Mouse (Mus musculus) erythroblast, embryonic 14.5 days (primary cell): ENCODE results near the gene Amacr. TPM values are rescaled to one million over a fixed set of nuclear protein-coding genes. Genes with fewer than 3 reads are reported as not detected.

ENCODE experiments used
- H3K27me3 ChIP-seq: 2 replicates; pipeline ENCODE4 v1.6.1; 2012; ENCODE audit warnings: inconsistent platforms; ENCODE audit not compliant: control insufficient read depth
- H3K36me3 ChIP-seq: 2 replicates; pipeline ENCODE4 v1.6.1; 2012; ENCODE audit warnings: mild to moderate bottlenecking, inconsistent platforms; ENCODE audit not compliant: control insufficient read depth
- H3K4me1 ChIP-seq: 2 replicates; pipeline ENCODE4 v1.6.1; 2012; ENCODE audit warnings: inconsistent platforms; ENCODE audit not compliant: control insufficient read depth
- H3K4me3 ChIP-seq: replicated peaks from 2 replicates; pipeline ENCODE3; 2012; ENCODE audit warnings: moderate library complexity, mild to moderate bottlenecking, inconsistent platforms
- H3K9me3 ChIP-seq: 2 replicates; pipeline ENCODE4 v1.6.1; 2012; ENCODE audit warnings: low read length, inconsistent platforms, mixed read lengths; ENCODE audit not compliant: control insufficient read depth
- GATA1 ChIP-seq: IDR thresholded peaks from 2 replicates; pipeline ENCODE4 v1.6.1; 2012; ENCODE audit warnings: low read length, inconsistent platforms, mixed read lengths
- TAL1 ChIP-seq: IDR thresholded peaks from 3 replicates; pipeline ENCODE4 v1.6.1; 2012; ENCODE audit warnings: low read length, inconsistent platforms, mixed read lengths
- polyA plus RNA-seq: library from polyadenylated mRNA; stranded (reverse); fragments of >175 nt; gene quantifications from 2 replicates; pipeline ENCODE4 v1.2.3, GENCODE M21; 2012

The Amacr gene
- polyA plus RNA-seq, 1 experiment, result 0.07 TPM

- Histone ChIP-seq H3K36me3 (no peaks in the 10 kb centered on the region), H3K27me3 (no peaks in the 10 kb centered on the region), H3K4me3 (no peak overlapping the region), H3K9me3 (no peaks in the 10 kb centered on the region), H3K4me1 (no peaks in the 10 kb centered on the region)
- TF ChIP-seq GATA1 (no peak), TAL1 (no peak)
These were observed 27.1 kb upstream of the Amacr start for GRCm38 (mm10) chr15:10954381-10955016.

- H3K4me3 ChIP-seq, result no peak overlapping the region
- no peaks in the 10 kb centered on the region for H3K36me3 ChIP-seq
- no peaks in the 10 kb centered on the region for H3K9me3 ChIP-seq
- no peaks in the 10 kb centered on the region for H3K4me1 ChIP-seq
- no peaks in the 10 kb centered on the region for H3K27me3 ChIP-seq
- TF ChIP-seq TAL1 (no peak), GATA1 (no peak)
These were observed 26.4 kb upstream of the Amacr start for GRCm38 (mm10) chr15:10955156-10955555.

DNA sequence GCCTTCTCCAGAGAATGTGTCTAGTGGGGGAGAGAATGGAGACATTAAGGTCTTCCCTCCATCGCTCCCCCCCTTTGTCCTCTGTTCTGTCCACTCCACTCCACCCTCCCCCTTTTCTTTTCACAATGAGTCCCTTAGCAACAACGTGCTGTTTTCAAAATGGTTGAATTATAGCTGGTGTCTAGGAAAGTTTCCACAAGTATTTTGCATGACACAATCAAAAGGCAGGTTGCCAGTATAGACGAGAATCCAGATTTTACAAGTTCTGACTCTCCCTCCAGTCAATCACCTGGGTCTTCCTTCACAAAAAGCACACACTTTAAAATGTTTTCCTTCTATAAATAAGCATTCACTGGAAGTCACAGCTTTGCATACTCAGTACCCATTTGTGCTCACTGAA is 24.9 kb upstream of the Amacr start:
- no peak for TF ChIP-seq TAL1
- no peak for TF ChIP-seq GATA1
- Histone ChIP-seq H3K4me1 (no peaks in the 10 kb centered on the region), H3K27me3 (no peaks in the 10 kb centered on the region), H3K4me3 (no peak overlapping the region), H3K36me3 (no peaks in the 10 kb centered on the region), H3K9me3 (no peaks in the 10 kb centered on the region)

GRCm38 (mm10) chr15:10959277-10960026 is 22.1 kb upstream of the Amacr start:
- H3K36me3 ChIP-seq, result no peaks in the 10 kb centered on the region
- H3K9me3 ChIP-seq, result no peaks in the 10 kb centered on the region
- no peak overlapping the region for H3K4me3 ChIP-seq
- H3K4me1 ChIP-seq, result no peaks in the 10 kb centered on the region
- no peaks in the 10 kb centered on the region for H3K27me3 ChIP-seq
- TF ChIP-seq GATA1, result no peak

DNA sequence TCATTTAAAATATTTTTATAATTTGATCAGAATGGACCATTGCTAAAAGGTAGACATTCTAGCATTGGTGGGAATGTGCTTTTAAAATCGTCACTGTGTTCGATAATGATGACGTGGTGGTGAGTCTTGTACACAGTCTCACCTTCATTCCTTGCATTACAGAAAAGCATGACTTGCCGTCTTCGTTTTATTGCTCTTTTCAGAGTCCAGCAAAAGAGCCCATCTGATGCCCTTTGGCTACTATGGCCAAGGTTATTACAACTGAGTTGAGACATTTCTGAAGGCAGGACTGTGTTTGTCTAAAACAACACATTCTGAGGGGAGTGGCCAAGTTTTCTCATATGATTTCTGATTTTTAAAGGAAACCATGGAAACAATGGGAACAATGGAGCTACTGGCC is 21.3 kb upstream of the Amacr start:
- H3K4me3 ChIP-seq, result no peak overlapping the region
- H3K4me1 ChIP-seq, result no peaks in the 10 kb centered on the region
- H3K27me3 ChIP-seq, result no peaks in the 10 kb centered on the region
- H3K36me3 ChIP-seq, result no peaks in the 10 kb centered on the region
- TF ChIP-seq TAL1 (no peak), GATA1 (no peak)
- H3K9me3 ChIP-seq, result no peaks in the 10 kb centered on the region

GRCm38 (mm10) chr15:10962601-10963000 is 19.0 kb upstream of the Amacr start:
- no peaks in the 10 kb centered on the region for H3K36me3 ChIP-seq
- TF ChIP-seq GATA1 (no peak), TAL1 (no peak)
- no peaks in the 10 kb centered on the region for H3K4me1 ChIP-seq
- no peaks in the 10 kb centered on the region for H3K9me3 ChIP-seq
- no peak overlapping the region for H3K4me3 ChIP-seq
- H3K27me3 ChIP-seq, result no peaks in the 10 kb centered on the region

DNA sequence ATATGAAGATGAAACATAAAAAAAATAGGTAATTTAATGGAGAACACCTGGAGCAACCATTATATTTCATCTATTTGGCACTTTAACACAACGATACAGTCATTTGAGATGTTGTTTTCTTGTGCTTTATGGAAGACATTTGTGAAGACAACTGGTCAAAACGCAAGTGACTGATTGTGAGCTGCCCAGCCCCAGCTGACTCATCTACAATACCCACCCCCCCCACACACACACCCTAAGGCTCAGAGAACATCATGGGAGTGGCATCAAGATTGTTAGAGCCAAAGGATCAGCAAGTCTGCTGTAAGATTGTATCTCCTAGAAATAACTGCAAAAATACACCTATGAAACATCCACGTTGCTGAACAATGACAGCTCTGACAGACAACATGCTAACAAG is 12.1 kb upstream of the Amacr start:
- TF ChIP-seq TAL1 (no peak), GATA1 (no peak)
- no peaks in the 10 kb centered on the region for H3K9me3 ChIP-seq
- no peaks in the 10 kb centered on the region for H3K36me3 ChIP-seq
- H3K27me3 ChIP-seq, result no peaks in the 10 kb centered on the region
- H3K4me1 ChIP-seq, result no peaks in the 10 kb centered on the region
- no peak overlapping the region for H3K4me3 ChIP-seq

GRCm38 (mm10) chr15:10970777-10971176 is 10.8 kb upstream of the Amacr start:
- Histone ChIP-seq H3K36me3 (no peaks in the 10 kb centered on the region), H3K4me3 (no peak overlapping the region), H3K27me3 (no peaks in the 10 kb centered on the region), H3K9me3 (no peaks in the 10 kb centered on the region), H3K4me1 (no peaks in the 10 kb centered on the region)
- no peak for TF ChIP-seq GATA1
- TF ChIP-seq TAL1, result no peak

DNA sequence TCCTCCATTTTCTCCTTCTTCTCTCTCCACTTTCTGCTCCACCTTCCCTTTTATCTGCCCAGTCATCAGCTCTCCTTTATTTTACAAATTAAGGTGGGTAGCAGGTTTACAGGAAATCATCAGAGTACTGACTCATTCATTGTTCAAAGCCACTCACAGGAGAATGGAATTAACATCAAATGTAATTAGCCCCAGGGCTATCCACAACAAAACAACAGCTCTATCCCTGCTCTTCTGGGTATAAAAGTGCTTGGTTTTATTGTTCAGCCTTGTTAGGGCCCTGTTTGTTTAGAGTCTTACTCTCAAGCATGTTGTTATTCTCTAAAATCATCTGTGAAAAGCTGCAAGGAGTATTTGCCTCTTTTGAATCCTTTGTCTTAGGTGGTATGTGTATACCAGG is 4.4 kb upstream of the Amacr start:
- H3K27me3 ChIP-seq, result no peaks in the 10 kb centered on the region
- H3K9me3 ChIP-seq, result no peaks in the 10 kb centered on the region
- H3K4me3 ChIP-seq, result no peak overlapping the region
- H3K4me1 ChIP-seq, result peaks cover 14% of the 10 kb centered on the region
- no peaks in the 10 kb centered on the region for H3K36me3 ChIP-seq
- TF ChIP-seq TAL1, result no peak
- TF ChIP-seq GATA1, result no peak

DNA sequence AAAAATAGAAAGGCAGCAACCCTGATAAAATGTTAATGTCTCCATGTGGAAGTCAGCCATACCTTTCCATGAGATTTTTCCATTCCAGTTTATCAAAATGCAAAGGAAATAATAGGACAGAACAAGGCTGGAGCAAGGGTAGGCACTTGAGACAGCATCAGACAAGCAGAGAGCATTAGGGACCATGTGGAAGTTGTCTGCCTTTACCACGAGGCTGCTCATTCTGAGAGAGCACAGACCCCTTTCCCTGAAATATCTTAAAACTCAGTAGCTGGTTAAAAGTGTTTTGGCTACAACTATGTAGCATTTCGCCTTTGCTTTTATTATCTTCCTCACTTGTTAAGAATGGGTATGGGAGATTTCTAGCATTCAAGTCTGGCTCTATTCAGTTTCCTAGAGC is 844 bp upstream of the Amacr start:
- H3K4me3 ChIP-seq, result no peak overlapping the region
- H3K4me1 ChIP-seq, result peaks cover 19% of the 10 kb centered on the region
- H3K9me3 ChIP-seq, result no peaks in the 10 kb centered on the region
- no peaks in the 10 kb centered on the region; the same call in 1 of the 2 replicates for H3K36me3 ChIP-seq
- no peaks in the 10 kb centered on the region for H3K27me3 ChIP-seq
- no peak for TF ChIP-seq GATA1
- no peak for TF ChIP-seq TAL1
